Mouse (Mus musculus): Measurements from ENCODE around the gene Wwp2. TPM values are rescaled to one million over a fixed set of nuclear protein-coding genes. Genes with fewer than 3 reads are reported as not detected.

Wwp2 gene
- polyA plus RNA-seq, 1 experiment from 2014 or later, result 51.4 TPM

- no peaks in the 10 kb centered on the region for H3K79me2 ChIP-seq (ENCODE audit: inconsistent target)
- peaks cover 17% of the 10 kb centered on the region; the same call in 1 of the 2 replicates for H3K36me3 ChIP-seq (ENCODE audit: inconsistent target)
- no peak overlapping the region; the same call in 1 of the 2 replicates for H3K4me3 ChIP-seq (ENCODE audit: inconsistent target)
- WGBS (ENCODE audit: missing documents), result 9% methylated on average over 15 of the region's 16 CpGs
- peak overlapping the region; percentile 98 for H3K27ac ChIP-seq
Observed at GRCm38 (mm10) chr8:107560820-107561536, 124.8 kb downstream of the Wwp2 start.

- Histone ChIP-seq H3K79me2 (ENCODE audit: inconsistent target) (no peaks in the 10 kb centered on the region), H3K4me3 (ENCODE audit: inconsistent target) (no peak overlapping the region), H3K27ac (peak overlapping the region; percentile 98), H3K36me3 (ENCODE audit: inconsistent target) (peaks cover 8% of the 10 kb centered on the region; the same call in 1 of the 2 replicates)
- WGBS (ENCODE audit: missing documents), result 83% methylated on average over 9 of the region's 9 CpGs
Observed at GRCm38 (mm10) chr8:107562164-107562563, 126.0 kb downstream of the Wwp2 start.

GRCm38 (mm10) chr8:107571046-107571445, 134.9 kb downstream of the Wwp2 start:
- WGBS (ENCODE audit: missing documents), result 29% methylated on average over 2 of the region's 2 CpGs
- Histone ChIP-seq H3K27ac (no peak overlapping the region), H3K36me3 (ENCODE audit: inconsistent target) (no peaks in the 10 kb centered on the region), H3K79me2 (ENCODE audit: inconsistent target) (no peaks in the 10 kb centered on the region), H3K4me3 (ENCODE audit: inconsistent target) (no peak overlapping the region)

GRCm38 (mm10) chr8:107571486-107572135, 135.4 kb downstream of the Wwp2 start:
- 88% methylated on average over 7 of the region's 7 CpGs for WGBS (ENCODE audit: missing documents)
- H3K27ac ChIP-seq, result no peak overlapping the region
- no peaks in the 10 kb centered on the region for H3K79me2 ChIP-seq (ENCODE audit: inconsistent target)
- no peaks in the 10 kb centered on the region for H3K36me3 ChIP-seq (ENCODE audit: inconsistent target)
- no peak overlapping the region for H3K4me3 ChIP-seq (ENCODE audit: inconsistent target)

GRCm38 (mm10) chr8:107572497-107572896, 136.3 kb downstream of the Wwp2 start:
- H3K36me3 ChIP-seq (ENCODE audit: inconsistent target), result no peaks in the 10 kb centered on the region
- H3K79me2 ChIP-seq (ENCODE audit: inconsistent target), result no peaks in the 10 kb centered on the region
- H3K4me3 ChIP-seq (ENCODE audit: inconsistent target), result no peak overlapping the region
- WGBS (ENCODE audit: missing documents), result 63% methylated on average over 3 of the region's 4 CpGs
- no peak overlapping the region for H3K27ac ChIP-seq

- WGBS (ENCODE audit: missing documents), result 89% methylated on average over 3 of the region's 3 CpGs
- Histone ChIP-seq H3K27ac (0 out of 2 replicates have a peak overlapping the region, but pooled peaks have one; percentile 3), H3K79me2 (ENCODE audit: inconsistent target) (no peaks in the 10 kb centered on the region), H3K36me3 (ENCODE audit: inconsistent target) (0 out of 2 replicates have a peak, but pooled peaks cover 4% of the 10 kb centered on the region), H3K4me3 (ENCODE audit: inconsistent target) (no peak overlapping the region)
Observed at GRCm38 (mm10) chr8:107574771-107575170, 138.6 kb downstream of the Wwp2 start.

GRCm38 (mm10) chr8:107576702-107577101, 140.5 kb downstream of the Wwp2 start:
- peaks cover 21% of the 10 kb centered on the region for H3K36me3 ChIP-seq (ENCODE audit: inconsistent target)
- whole genome bisulfite sequencing (ENCODE audit: missing documents), result 18% methylated on average over 10 of the region's 10 CpGs
- no peak overlapping the region for H3K4me3 ChIP-seq (ENCODE audit: inconsistent target)
- H3K79me2 ChIP-seq (ENCODE audit: inconsistent target), result no peaks in the 10 kb centered on the region
- no peak overlapping the region for H3K27ac ChIP-seq

GRCm38 (mm10) chr8:107577640-107578039, 141.5 kb downstream of the Wwp2 start:
- H3K4me3 ChIP-seq (ENCODE audit: inconsistent target), result no peak overlapping the region
- peaks cover 30% of the 10 kb centered on the region for H3K36me3 ChIP-seq (ENCODE audit: inconsistent target)
- no peaks in the 10 kb centered on the region for H3K79me2 ChIP-seq (ENCODE audit: inconsistent target)
- 39% methylated on average over 4 of the region's 4 CpGs for WGBS (ENCODE audit: missing documents)
- no peak overlapping the region for H3K27ac ChIP-seq

GRCm38 (mm10) chr8:107578132-107578531, 142.0 kb downstream of the Wwp2 start:
- Histone ChIP-seq H3K4me3 (ENCODE audit: inconsistent target) (no peak overlapping the region), H3K36me3 (ENCODE audit: inconsistent target) (peaks cover 35% of the 10 kb centered on the region), H3K79me2 (ENCODE audit: inconsistent target) (no peaks in the 10 kb centered on the region), H3K27ac (no peak overlapping the region)
- WGBS (ENCODE audit: missing documents), result 15% methylated on average over 8 of the region's 8 CpGs

GRCm38 (mm10) chr8:107578541-107578940, 142.4 kb downstream of the Wwp2 start:
- H3K79me2 ChIP-seq (ENCODE audit: inconsistent target), result no peaks in the 10 kb centered on the region
- no peak overlapping the region for H3K4me3 ChIP-seq (ENCODE audit: inconsistent target)
- peaks cover 39% of the 10 kb centered on the region for H3K36me3 ChIP-seq (ENCODE audit: inconsistent target)
- H3K27ac ChIP-seq, result no peak overlapping the region
- 81% methylated on average over 8 of the region's 8 CpGs for WGBS (ENCODE audit: missing documents)

- Histone ChIP-seq H3K4me3 (ENCODE audit: inconsistent target) (no peak overlapping the region), H3K27ac (no peak overlapping the region), H3K36me3 (ENCODE audit: inconsistent target) (peaks cover 60% of the 10 kb centered on the region), H3K79me2 (ENCODE audit: inconsistent target) (peaks cover 11% of the 10 kb centered on the region)
- WGBS (ENCODE audit: missing documents), result 93% methylated on average over 11 of the region's 13 CpGs
Observed at GRCm38 (mm10) chr8:107580879-107581278, 144.7 kb downstream of the Wwp2 start.

- Histone ChIP-seq H3K4me3 (ENCODE audit: inconsistent target) (no peak overlapping the region), H3K36me3 (ENCODE audit: inconsistent target) (peaks cover 62% of the 10 kb centered on the region), H3K27ac (no peak overlapping the region), H3K79me2 (ENCODE audit: inconsistent target) (peaks cover 18% of the 10 kb centered on the region)
- WGBS (ENCODE audit: missing documents), result 89% methylated on average over 4 of the region's 4 CpGs
Observed at GRCm38 (mm10) chr8:107581536-107581935, 145.4 kb downstream of the Wwp2 start.

GRCm38 (mm10) chr8:107582136-107582535, 146.0 kb downstream of the Wwp2 start:
- Histone ChIP-seq H3K36me3 (ENCODE audit: inconsistent target) (peaks cover 62% of the 10 kb centered on the region), H3K4me3 (ENCODE audit: inconsistent target) (no peak overlapping the region), H3K27ac (no peak overlapping the region), H3K79me2 (ENCODE audit: inconsistent target) (peaks cover 24% of the 10 kb centered on the region)
- WGBS (ENCODE audit: missing documents), result 93% methylated on average over 11 of the region's 11 CpGs

- Histone ChIP-seq H3K27ac (peak overlapping the region; percentile 46), H3K4me3 (ENCODE audit: inconsistent target) (peak overlapping the region; percentile 83), H3K36me3 (ENCODE audit: inconsistent target) (peaks cover 33% of the 10 kb centered on the region), H3K79me2 (ENCODE audit: inconsistent target) (peaks cover 32% of the 10 kb centered on the region)
- 3% methylated on average over 15 of the region's 17 CpGs for WGBS (ENCODE audit: missing documents)
Observed at GRCm38 (mm10) chr8:107587429-107587994, 151.3 kb downstream of the Wwp2 start.
